Mouse (Mus musculus): ENCODE measurements around the gene Drc3.

Gene Drc3

GRCm38 (mm10) chr11:60335771-60336170 lies 17.4 kb upstream of the Drc3 start:
- no peak for DNase-seq (ENCODE audit: extremely low spot score, low spot score)

DNA sequence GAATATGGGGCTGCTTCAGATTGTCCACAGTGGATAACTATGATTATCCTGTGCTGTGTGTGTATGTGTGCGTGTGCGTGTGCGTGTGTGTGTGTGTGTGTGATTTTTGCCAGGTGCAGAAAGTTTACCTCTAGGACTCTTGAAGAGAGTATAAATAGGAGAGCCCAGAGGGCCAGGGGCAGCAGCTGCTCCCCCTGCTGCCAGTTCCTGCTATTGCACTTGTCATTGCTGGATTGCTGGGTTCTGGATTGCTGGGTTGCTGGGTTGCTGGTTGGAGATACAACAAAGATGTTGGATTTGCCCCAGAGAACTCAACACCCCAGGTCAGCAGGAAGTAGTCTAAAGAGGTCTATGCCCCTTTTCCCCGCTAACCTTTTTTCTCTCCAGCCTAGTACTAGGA lies 14.8 kb upstream of the Drc3 start:
- peak; percentile 37 for DNase-seq (ENCODE audit: extremely low spot score, low spot score)

GRCm38 (mm10) chr11:60339361-60339760 lies 13.8 kb upstream of the Drc3 start:
- DNase-seq (ENCODE audit: extremely low spot score, low spot score) = no peak

- no peak for DNase-seq (ENCODE audit: extremely low spot score, low spot score)
Measured at GRCm38 (mm10) chr11:60345868-60346267, 7.3 kb upstream of the Drc3 start.

- DNase-seq (ENCODE audit: extremely low spot score, low spot score) = no peak
Measured at GRCm38 (mm10) chr11:60346537-60346936, 6.6 kb upstream of the Drc3 start.

- no peak for DNase-seq (ENCODE audit: extremely low spot score, low spot score)
Measured at GRCm38 (mm10) chr11:60351388-60351787, 1.7 kb upstream of the Drc3 start.

- DNase-seq (ENCODE audit: extremely low spot score, low spot score) = no peak
Measured at GRCm38 (mm10) chr11:60351925-60352371, 1.2 kb upstream of the Drc3 start.

- DNase-seq (ENCODE audit: extremely low spot score, low spot score) = no peak
Measured at GRCm38 (mm10) chr11:60355952-60356351, 2.8 kb downstream of the Drc3 start.

- no peak for DNase-seq (ENCODE audit: extremely low spot score, low spot score)
Measured at GRCm38 (mm10) chr11:60357116-60357515, 4.0 kb downstream of the Drc3 start.

- no peak for DNase-seq (ENCODE audit: extremely low spot score, low spot score)
Measured at GRCm38 (mm10) chr11:60358548-60358947, 5.4 kb downstream of the Drc3 start.

- DNase-seq (ENCODE audit: extremely low spot score, low spot score) = no peak
Measured at GRCm38 (mm10) chr11:60359138-60359537, 6.0 kb downstream of the Drc3 start.

- no peak for DNase-seq (ENCODE audit: extremely low spot score, low spot score)
Measured at GRCm38 (mm10) chr11:60359936-60360335, 6.8 kb downstream of the Drc3 start.

DNA sequence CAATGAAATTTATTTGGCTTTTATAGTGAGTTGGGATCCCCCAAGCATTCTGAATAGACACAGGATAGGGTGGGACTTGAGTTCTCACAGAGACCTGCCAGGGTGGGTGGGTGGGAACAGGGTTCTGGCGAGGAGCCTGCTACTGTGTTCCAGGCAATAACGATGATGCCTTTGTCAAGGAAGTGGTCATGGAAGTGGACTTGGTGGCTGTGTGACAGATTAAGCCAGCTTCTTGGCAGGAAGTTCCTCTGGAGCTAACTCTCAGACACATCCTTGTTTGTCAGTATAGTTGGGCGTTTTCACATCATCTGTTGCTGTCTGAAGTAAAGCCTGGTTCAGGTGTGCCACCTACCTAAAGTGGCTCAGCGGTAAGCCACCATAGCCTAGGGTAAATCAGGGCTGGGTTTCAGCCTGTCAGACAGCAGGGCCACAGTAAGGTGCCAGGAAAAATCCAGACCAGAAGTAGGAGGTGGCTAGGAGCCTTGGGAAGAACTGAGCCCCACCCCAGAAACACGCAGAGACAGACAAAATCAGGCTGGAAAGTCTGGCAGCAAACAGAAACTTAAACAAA lies 7.6 kb downstream of the Drc3 start:
- DNase-seq (ENCODE audit: extremely low spot score, low spot score) = no peak

- DNase-seq (ENCODE audit: extremely low spot score, low spot score) = peak; percentile 31
Measured at GRCm38 (mm10) chr11:60366239-60367019, 13.3 kb downstream of the Drc3 start.

DNA sequence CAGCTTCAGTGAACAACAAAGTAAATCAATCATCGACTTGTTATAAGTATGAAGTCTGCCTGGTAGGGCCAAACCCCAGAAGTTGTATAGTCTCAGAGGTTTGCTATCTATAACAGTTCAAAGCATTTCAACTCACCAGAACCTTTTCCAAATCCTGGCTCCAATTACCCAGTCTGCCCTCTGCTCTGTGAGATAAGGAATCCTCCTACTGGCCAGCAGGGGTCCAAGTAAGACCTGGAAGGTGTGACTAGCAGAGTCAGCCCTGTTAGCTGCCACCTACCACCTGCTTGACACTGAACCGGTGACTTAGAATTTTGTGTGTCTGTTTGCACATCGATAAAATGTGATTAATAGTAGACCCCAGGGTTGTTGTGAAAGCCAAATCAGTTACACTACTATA lies 14.1 kb downstream of the Drc3 start:
- no peak for DNase-seq (ENCODE audit: extremely low spot score, low spot score)

GRCm38 (mm10) chr11:60368909-60369308 lies 15.8 kb downstream of the Drc3 start:
- DNase-seq (ENCODE audit: extremely low spot score, low spot score) = no peak

GRCm38 (mm10) chr11:60369448-60369847 lies 16.3 kb downstream of the Drc3 start:
- DNase-seq (ENCODE audit: extremely low spot score, low spot score) = no peak

- DNase-seq (ENCODE audit: extremely low spot score, low spot score) = no peak
Measured at GRCm38 (mm10) chr11:60370431-60370830, 17.3 kb downstream of the Drc3 start.

- no peak for DNase-seq (ENCODE audit: extremely low spot score, low spot score)
Measured at GRCm38 (mm10) chr11:60374481-60374880, 21.4 kb downstream of the Drc3 start.

- no peak for DNase-seq (ENCODE audit: extremely low spot score, low spot score)
Measured at GRCm38 (mm10) chr11:60383518-60383917, 30.4 kb downstream of the Drc3 start.

DNA sequence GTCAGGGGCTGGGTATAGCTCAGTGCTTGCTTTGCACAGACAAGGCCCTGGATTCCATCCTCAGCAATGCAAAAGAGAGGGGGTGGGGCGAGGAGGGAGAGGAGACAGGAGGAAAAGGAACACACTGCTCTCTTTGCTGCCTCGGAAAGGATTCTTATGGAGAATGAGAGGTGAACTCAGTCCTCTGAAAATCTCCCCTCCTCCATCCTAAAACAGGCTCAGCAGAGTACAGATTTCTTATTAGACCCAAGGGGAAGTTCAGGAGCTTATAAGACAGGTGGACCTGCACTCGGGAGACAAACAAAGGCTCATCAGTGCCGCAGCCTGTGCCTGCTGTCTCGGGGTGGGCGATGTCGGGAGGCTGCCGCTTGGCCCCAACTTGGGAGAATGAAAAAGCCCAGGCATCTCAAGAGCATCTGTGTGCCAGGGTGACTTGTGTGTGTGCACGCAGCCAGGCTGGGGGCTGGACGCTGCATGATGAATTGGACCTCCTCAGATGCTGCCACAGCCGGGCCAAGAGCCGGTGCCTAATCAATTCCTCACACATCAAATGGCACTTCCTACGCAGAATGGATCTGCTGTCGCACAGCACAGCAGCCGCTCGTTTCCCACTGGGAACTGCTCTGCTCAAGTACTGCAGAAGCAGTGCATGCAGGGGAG lies 31.8 kb downstream of the Drc3 start:
- peak; percentile 42 for DNase-seq (ENCODE audit: extremely low spot score, low spot score)

DNA sequence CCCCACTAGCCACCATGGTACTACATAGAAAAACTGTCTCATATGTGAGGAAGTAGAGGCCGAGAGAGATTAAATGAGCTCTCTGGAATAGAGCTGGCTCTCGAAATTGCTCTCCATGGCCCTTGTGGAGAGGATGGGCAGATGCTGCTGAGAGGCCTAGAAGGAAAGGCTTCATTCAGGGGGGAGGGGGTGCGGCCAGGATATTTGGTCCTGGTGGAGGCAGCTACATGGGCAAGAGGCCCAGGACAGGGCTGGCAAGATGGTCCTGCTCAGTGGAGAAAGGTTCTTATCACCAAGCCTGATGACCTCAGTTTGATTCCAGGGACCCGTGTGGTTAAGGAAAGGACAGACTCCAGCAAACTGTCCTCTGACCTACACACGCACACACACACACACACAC lies 32.8 kb downstream of the Drc3 start:
- DNase-seq (ENCODE audit: extremely low spot score, low spot score) = no peak

- no peak for DNase-seq (ENCODE audit: extremely low spot score, low spot score)
Measured at GRCm38 (mm10) chr11:60387944-60388343, 34.8 kb downstream of the Drc3 start.

Measured in neural tube, embryonic 10.5 days (tissue).